Mouse (Mus musculus) common myeloid progenitor, adult 5-6 weeks (primary cell): Measurements from ENCODE around the gene Zer1. TPM values are rescaled to one million over a fixed set of nuclear protein-coding genes. Genes with fewer than 3 reads are reported as not detected.
A peak's percentile ranks its signal among the peaks of the same experiment; 100 is the strongest.
"Not testable (repeated sequence)": the region's sequence is repeated elsewhere in the genome, so short reads cannot be mapped to it uniquely, and the experiment has no call there.

Experiments used
- ATAC-seq: replicated peaks from 2 replicates; pipeline ENCODE4 v1.8.0; 2016; ENCODE audit warnings: low read depth, mild to moderate bottlenecking, moderate TSS enrichment, inconsistent platforms; ENCODE audit not compliant: poor library complexity, severe bottlenecking
- total RNA-seq: library from RNA; stranded (forward); fragments of 200-1000, 187-1606 nt; gene quantifications from 2 replicates; pipeline ENCODE4 v1.2.3, GENCODE M21; 2017

Zer1 gene
- 11.8 and 17.4 TPM in 2 replicates for total RNA-seq

DNA sequence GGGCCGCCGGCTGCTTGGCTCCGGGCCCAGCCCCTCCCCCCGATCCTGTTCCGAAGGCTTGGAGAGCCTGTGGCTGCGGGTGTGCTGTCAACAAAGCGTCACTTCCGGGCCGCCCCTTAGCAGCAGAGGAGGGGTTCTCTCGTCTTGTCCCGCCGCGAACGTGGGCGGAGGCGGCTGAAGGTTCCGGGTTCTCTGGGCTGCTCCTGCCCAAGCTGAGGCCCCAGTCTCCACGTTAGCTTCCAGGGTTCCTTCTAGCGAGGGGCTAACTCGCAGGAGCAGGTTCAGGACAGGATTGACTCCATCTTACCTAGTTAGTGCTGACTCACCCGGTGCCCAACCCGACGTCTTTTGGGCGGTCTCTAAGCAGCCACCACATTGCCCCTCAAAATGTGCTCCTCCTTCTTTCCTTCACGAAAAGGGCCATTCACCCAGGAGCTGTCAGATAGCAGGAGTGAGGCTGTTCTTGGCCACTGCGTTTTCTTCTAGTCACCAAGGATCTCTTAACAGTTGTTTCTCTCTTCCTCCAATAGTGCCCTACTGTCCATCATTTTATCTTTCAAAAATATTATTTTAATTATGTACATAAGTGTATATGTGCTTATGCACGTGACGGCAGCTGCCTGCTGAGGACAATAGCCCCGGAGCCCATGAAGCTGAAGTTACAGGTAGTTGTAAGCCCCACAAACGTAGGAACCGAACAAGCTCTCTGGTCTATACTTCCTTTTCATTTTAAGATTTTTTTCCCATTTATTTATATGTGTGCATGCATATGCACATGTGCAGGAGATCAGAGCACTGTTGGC lies at the start of gene Zer1:
Gene Zer1, minus strand, starts transcription at position 114 of the 803 bp plus-strand sequence.
- ATAC-seq, result peak; percentile 95

DNA sequence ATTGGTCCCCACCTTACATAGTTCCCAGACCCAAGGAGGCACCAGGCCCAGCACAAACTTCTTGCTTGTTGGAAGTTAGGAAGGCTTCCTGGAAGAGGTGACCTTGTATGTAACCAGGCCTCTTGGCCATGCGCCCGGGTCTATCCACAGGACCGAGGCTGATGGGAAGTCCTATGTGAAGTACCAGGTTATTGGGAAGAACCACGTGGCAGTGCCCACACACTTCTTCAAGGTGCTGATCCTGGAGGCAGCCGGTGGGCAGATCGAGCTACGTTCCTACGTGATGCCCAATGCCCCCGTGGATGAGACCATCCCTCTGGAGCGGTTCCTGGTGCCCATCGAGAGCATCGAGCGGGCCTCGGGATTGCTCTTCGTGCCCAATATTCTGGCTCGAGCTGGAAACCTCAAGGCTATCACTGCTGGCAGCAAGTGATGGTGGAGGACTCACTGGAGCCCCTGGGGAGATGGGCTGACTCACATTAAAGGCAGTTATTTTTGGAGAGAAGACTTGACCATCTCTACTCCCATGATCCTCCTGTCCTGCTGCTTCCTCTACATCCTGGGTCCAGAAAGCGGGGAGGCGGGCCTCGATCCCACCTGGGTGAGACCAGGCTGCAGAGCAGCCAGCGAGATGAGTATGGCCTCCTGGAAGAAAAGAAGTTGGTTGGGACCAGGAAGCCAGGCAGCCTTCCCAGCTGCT lies 49.3 kb upstream of the Zer1 start:
- no peak for ATAC-seq

DNA sequence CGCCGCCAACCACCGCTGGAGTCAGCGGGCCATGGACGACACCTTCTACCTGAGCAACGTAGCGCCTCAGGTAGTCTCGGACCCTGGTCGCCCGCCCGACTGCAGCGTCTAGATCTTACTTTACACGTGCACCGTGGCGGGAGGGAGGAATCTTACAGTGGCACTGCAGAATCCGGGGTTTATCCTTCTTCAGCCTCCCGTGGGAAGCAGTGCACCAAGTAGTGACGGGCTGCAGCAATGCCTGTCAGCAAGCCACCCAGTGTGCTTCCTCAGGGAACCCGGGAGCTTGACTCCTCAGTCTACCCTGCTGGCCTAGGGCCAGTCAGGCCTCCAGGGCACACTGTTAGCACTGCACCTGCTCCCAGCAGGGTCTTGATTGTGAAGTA lies 47.6 kb upstream of the Zer1 start:
- no peak for ATAC-seq

DNA sequence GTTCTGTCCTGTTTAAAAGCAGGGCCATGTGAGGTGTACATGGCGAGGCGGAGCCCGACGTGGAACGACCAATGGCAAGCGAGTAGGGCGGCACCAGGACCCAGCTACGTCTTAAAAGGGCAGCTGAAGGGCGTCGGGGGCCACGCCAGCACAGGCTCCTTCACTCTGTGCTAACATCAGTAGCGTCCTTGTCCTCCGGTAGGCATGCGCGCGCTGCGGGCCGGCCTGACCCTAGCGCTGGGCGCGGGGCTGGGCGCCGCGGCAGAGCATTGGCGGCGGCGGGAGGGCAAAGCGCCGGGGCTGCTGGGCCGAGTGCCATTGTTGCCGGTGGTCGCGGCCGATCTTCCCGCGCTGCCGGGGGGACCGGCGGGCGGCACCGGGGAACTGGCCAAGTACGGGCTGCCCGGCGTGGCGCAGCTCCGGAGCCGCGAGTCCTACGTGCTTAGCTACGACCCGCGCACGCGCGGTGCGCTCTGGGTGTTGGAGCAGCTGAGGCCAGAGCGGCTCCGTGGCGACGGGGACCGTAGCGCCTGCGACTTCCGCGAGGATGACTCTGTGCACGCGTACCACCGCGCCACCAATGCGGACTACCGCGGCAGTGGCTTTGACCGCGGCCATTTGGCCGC lies 47.1 kb upstream of the Zer1 start, which contains the start of gene Endog:
Gene Endog, plus strand, starts transcription at position 123 of the 626 bp plus-strand sequence.
- peak; percentile 92 for ATAC-seq

GRCm38 (mm10) chr2:30166677-30167076 lies 42.3 kb upstream of the Zer1 start:
- ATAC-seq, result no peak

GRCm38 (mm10) chr2:30164340-30164932 lies 40.1 kb upstream of the Zer1 start:
- no peak for ATAC-seq

- ATAC-seq, result peak; percentile 76; the same call in 1 of the 2 replicates
These were observed 37.4 kb upstream of the Zer1 start for GRCm38 (mm10) chr2:30161809-30162208.

DNA sequence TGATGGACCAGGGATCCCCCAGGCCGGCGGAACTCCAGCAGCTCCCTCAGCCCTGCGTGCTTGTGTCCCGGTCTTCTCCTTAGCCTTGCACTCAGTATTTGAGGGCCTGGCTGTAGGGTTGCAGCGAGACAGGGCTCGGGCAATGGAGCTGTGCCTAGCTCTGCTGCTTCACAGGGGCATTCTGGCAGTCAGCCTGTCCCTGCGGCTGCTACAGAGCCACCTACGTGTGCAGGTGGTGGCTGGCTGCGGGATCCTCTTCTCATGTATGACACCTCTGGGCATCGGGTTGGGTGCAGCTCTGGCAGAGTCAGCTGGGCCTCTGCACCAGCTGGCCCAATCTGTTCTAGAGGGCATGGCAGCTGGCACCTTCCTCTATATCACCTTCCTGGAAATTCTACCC lies 35.5 kb upstream of the Zer1 start:
- ATAC-seq, result not testable (repeated sequence)

- ATAC-seq, result no peak
These were observed 28.2 kb upstream of the Zer1 start for GRCm38 (mm10) chr2:30152616-30153015.

GRCm38 (mm10) chr2:30151840-30152239 lies 27.5 kb upstream of the Zer1 start:
- no peak for ATAC-seq

- ATAC-seq, result no peak
These were observed 23.1 kb upstream of the Zer1 start for GRCm38 (mm10) chr2:30147466-30147865.

- ATAC-seq, result no peak
These were observed 20.1 kb upstream of the Zer1 start for GRCm38 (mm10) chr2:30144436-30144835.

DNA sequence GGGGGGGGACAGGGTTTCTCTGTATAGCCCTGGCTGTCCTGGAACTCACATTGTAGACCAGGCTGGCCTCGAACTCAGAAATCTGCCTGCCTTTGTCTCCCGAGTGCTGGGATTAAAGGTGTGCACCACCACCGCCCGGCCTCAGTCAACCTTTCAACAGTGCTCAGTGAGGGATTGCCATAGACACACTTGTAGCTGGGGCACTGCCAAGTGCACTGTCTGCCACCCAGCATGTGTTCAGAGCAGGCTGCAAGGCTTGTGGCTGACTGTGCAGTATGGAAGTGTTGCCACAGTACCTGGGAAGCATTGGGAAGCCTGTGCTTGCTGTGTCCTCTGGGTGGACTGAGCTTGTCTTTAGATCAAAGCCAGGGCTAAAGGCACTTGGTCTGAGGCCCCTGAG lies 15.6 kb upstream of the Zer1 start:
- ATAC-seq, result not testable (repeated sequence)

GRCm38 (mm10) chr2:30136458-30136857 lies 12.1 kb upstream of the Zer1 start:
- ATAC-seq, result no peak

DNA sequence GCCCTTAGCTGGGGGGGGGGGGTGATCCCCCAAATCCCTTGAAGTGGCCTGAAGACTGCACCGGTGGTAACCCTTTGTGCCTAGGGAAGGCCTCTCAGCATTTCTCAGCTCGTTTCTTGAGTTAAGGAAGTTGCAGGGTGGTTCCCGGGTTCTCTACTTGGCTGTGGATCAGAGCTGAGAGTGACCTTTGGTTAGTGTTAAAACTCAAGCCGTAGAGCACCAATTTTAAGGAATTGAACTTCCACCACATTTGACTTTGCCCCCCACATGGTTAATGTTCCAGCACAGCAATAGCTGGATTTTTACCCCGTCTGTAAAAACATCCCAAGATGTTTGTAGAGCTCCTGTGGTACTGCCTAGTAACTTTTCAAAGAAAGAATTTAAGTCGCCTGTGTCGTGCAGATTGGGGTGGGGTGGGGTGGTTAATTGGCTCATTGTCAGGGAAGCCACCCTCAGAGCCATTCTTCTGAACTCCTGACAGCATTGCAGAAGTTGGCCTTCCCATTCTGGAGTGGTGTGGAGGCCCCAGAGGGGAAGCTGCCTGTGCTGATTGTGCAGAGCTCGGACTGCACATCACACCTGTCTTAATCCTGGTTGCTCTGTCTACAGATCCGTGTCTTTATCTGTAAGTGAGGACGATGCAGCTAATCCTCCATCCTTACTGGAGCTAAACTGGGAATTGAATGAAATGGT lies 10.7 kb upstream of the Zer1 start:
- ATAC-seq, result no peak

GRCm38 (mm10) chr2:30134378-30134711 lies 10.0 kb upstream of the Zer1 start:
- ATAC-seq, result no peak

- peak; percentile 92 for ATAC-seq
These were observed 9.4 kb upstream of the Zer1 start, which contains the start of gene Tbc1d13 for GRCm38 (mm10) chr2:30133613-30134377. Tbc1d13 (plus strand) TSS chr2:30133746.

GRCm38 (mm10) chr2:30132801-30133612 lies 8.6 kb upstream of the Zer1 start:
- ATAC-seq, result peak; percentile 14; the same call in 1 of the 2 replicates
